Mouse (Mus musculus): ENCODE measurements around the gene Slc38a10. TPM values are rescaled to one million over a fixed set of nuclear protein-coding genes. Genes with fewer than 3 reads are reported as not detected.

Gene Slc38a10
- polyA plus RNA-seq, 1 experiment from 2014 or later, result 77.1 TPM

DNA sequence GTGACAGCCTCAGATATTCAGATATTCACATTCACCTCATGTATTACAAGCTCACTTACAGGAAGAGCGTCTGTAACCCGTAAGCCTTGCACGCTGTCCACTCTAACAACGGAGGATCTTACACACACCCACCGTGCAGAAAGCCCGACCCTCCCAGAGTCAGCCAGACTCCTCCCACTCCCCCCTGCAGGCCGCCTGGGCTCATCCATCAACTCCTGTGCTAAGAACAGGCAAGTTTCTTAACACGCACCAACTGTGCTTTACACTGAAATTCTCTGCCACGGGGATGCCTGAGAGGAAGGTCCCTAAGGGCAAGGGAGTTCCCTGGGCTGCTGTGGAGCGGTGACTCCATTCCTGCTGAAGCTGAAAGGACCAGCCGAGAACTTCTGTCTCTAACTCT lies 81.9 kb downstream of the Slc38a10 start:
- H3K36me3 ChIP-seq (ENCODE audit: control insufficient read depth, insufficient read depth, low read length), result peaks cover 81% of the 10 kb centered on the region
- H3K27ac ChIP-seq (ENCODE audit: low read depth), result no peak overlapping the region
- ATAC-seq (replicated peaks; ENCODE audit: low FRiP score, low TSS enrichment, low read depth), result no peak
- no peak overlapping the region for H3K4me2 ChIP-seq (ENCODE audit: low read length)
- H3K27me3 ChIP-seq (replicated peaks; ENCODE audit: control insufficient read depth, insufficient read depth, low read length), result no peaks in the 10 kb centered on the region
- WGBS, result 24% methylated on average over 11 of the region's 11 CpGs
- no peak for DNase-seq (ENCODE audit: low spot score)
- H3K4me1 ChIP-seq (replicated peaks; ENCODE audit: control insufficient read depth, insufficient read depth, low read length), result peaks cover 4% of the 10 kb centered on the region; the same call in 1 of the 2 replicates
- no peak overlapping the region for H3K9ac ChIP-seq (ENCODE audit: low read length)
- no peaks in the 10 kb centered on the region for H3K9me3 ChIP-seq (ENCODE audit: control insufficient read depth, low read length)
- H3K4me3 ChIP-seq (ENCODE audit: low read depth, low read length), result no peak overlapping the region

DNA sequence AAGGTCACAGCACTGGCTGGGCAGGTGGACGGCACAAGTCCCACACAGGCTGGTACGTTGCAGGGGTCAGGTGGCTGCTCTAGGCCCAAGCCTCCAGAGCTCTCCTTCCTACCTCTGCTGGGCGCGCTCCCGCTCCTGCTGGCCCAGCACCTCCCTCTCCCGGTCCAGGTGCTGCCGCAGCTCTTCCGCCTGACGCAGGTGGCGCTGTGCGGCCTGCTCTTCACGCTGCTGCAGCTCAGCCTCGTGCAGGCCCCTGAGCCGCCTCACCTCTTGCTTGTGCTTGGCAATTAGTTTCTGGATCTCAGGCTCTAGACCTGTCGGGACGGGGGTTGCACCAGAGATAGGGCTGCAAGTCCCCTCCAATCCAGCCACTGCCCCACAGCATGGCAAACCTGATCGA lies 83.3 kb downstream of the Slc38a10 start:
- Histone ChIP-seq H3K27ac (ENCODE audit: low read depth) (no peak overlapping the region), H3K36me3 (ENCODE audit: control insufficient read depth, insufficient read depth, low read length) (peaks cover 81% of the 10 kb centered on the region), H3K27me3 (replicated peaks; ENCODE audit: control insufficient read depth, insufficient read depth, low read length) (no peaks in the 10 kb centered on the region), H3K9ac (ENCODE audit: low read length) (no peak overlapping the region), H3K4me1 (replicated peaks; ENCODE audit: control insufficient read depth, insufficient read depth, low read length) (peaks cover 4% of the 10 kb centered on the region; the same call in 1 of the 2 replicates), H3K4me2 (ENCODE audit: low read length) (no peak overlapping the region), H3K4me3 (ENCODE audit: low read depth, low read length) (no peak overlapping the region), H3K9me3 (ENCODE audit: control insufficient read depth, low read length) (no peaks in the 10 kb centered on the region)
- ATAC-seq (replicated peaks; ENCODE audit: low FRiP score, low TSS enrichment, low read depth) (no peak), DNase-seq (ENCODE audit: low spot score) (no peak)
- 65% methylated on average over 17 of the region's 17 CpGs for WGBS

DNA sequence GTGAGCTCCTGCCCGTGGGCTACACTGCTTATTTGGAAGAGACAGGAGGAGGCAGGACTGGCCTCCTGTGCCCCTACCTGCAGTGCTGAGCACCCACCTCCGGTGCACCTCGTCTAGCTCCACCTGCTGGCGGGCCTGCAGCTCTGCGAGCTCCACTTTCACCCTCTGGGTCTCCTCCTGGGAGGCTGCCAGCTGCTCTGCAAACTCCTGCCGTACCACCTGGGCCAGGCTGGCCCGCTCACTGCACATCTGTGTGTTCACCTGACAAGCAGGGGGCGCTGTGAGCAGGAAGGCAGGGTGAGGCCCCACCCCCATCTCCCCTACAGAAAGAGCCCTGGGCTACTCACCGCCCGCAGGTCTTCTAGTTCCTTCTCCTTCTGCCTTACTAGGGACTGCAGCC lies 85.9 kb downstream of the Slc38a10 start:
- no peaks in the 10 kb centered on the region for H3K9me3 ChIP-seq (ENCODE audit: control insufficient read depth, low read length)
- 27% methylated on average over 10 of the region's 10 CpGs for WGBS
- H3K27me3 ChIP-seq (replicated peaks; ENCODE audit: control insufficient read depth, insufficient read depth, low read length), result no peaks in the 10 kb centered on the region
- no peak overlapping the region for H3K9ac ChIP-seq (ENCODE audit: low read length)
- DNase-seq (ENCODE audit: low spot score) (peak; percentile 77), ATAC-seq (replicated peaks; ENCODE audit: low FRiP score, low TSS enrichment, low read depth) (no peak)
- no peak overlapping the region for H3K4me3 ChIP-seq (ENCODE audit: low read depth, low read length)
- peaks cover 58% of the 10 kb centered on the region for H3K36me3 ChIP-seq (ENCODE audit: control insufficient read depth, insufficient read depth, low read length)
- no peak overlapping the region for H3K27ac ChIP-seq (ENCODE audit: low read depth)
- H3K4me2 ChIP-seq (ENCODE audit: low read length), result no peak overlapping the region
- peaks cover 8% of the 10 kb centered on the region; the same call in 1 of the 2 replicates for H3K4me1 ChIP-seq (replicated peaks; ENCODE audit: control insufficient read depth, insufficient read depth, low read length)

DNA sequence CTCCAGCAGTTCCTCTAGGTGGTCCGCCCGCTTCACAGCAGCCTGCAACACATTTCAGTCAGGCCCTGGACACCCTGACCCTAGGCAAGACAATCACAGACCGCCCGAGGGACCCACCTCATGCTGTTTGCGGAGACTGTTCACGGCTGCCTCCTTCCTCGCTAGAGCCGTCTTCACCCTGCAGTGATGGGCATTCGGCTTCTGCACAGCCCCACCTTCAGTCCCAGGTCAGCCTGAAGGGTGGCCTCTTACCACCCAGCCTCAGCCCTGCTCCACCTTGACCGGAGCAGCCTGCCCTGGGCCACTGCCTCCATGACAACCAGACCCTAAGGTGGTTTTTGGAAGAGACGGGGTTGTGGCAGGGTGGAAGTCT lies 86.5 kb downstream of the Slc38a10 start:
- Histone ChIP-seq H3K4me2 (ENCODE audit: low read length) (no peak overlapping the region), H3K27me3 (replicated peaks; ENCODE audit: control insufficient read depth, insufficient read depth, low read length) (no peaks in the 10 kb centered on the region), H3K27ac (ENCODE audit: low read depth) (no peak overlapping the region), H3K9me3 (ENCODE audit: control insufficient read depth, low read length) (no peaks in the 10 kb centered on the region), H3K36me3 (ENCODE audit: control insufficient read depth, insufficient read depth, low read length) (peaks cover 52% of the 10 kb centered on the region), H3K4me1 (replicated peaks; ENCODE audit: control insufficient read depth, insufficient read depth, low read length) (peaks cover 7% of the 10 kb centered on the region; the same call in 1 of the 2 replicates), H3K4me3 (ENCODE audit: low read depth, low read length) (no peak overlapping the region), H3K9ac (ENCODE audit: low read length) (no peak overlapping the region)
- ATAC-seq (replicated peaks; ENCODE audit: low FRiP score, low TSS enrichment, low read depth) (no peak), DNase-seq (ENCODE audit: low spot score) (no peak)
- 92% methylated on average over 11 of the region's 11 CpGs for WGBS

DNA sequence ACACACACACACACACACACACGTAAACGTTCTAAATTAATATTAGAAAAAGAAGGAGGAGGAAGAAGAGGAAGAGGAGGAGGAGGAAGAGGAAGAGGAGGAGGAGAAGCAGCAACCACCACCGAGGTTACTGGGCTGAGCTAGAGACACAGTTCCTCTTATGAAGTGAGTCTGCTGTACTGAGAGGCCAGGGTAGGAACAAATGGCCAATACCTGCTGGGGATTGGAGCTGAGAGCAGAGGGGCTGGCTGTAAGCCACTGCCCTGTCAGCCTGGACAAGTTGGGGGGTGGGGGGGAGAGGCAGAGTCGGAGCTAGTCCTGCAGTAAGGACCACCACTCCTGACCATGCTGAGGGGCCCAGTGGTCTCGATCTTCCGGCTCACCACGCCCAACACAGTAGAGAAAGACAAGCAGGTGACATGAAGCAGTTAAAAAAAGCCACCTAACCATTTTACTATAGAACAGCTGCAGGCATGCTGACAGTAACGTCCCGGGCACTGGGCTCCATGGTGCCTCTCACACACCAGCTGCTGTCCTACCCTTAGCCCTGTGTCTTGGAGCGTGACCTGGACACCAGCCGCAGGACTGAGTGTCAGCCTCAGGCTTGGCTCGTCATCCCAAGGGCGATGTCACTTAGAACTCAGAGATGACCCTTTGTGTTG lies 87.0 kb downstream of the Slc38a10 start:
- no peak for ATAC-seq (replicated peaks; ENCODE audit: low FRiP score, low TSS enrichment, low read depth)
- H3K4me3 ChIP-seq (ENCODE audit: low read depth, low read length), result no peak overlapping the region
- no peak overlapping the region for H3K4me2 ChIP-seq (ENCODE audit: low read length)
- peaks cover 50% of the 10 kb centered on the region for H3K36me3 ChIP-seq (ENCODE audit: control insufficient read depth, insufficient read depth, low read length)
- H3K27me3 ChIP-seq (replicated peaks; ENCODE audit: control insufficient read depth, insufficient read depth, low read length), result no peaks in the 10 kb centered on the region
- 90% methylated on average over 13 of the region's 13 CpGs for WGBS
- H3K9ac ChIP-seq (ENCODE audit: low read length), result no peak overlapping the region
- DNase-seq (ENCODE audit: low spot score), result no peak
- H3K9me3 ChIP-seq (ENCODE audit: control insufficient read depth, low read length), result no peaks in the 10 kb centered on the region
- H3K4me1 ChIP-seq (replicated peaks; ENCODE audit: control insufficient read depth, insufficient read depth, low read length), result 0 out of 2 replicates have a peak, but pooled peaks cover 4% of the 10 kb centered on the region
- no peak overlapping the region for H3K27ac ChIP-seq (ENCODE audit: low read depth)

DNA sequence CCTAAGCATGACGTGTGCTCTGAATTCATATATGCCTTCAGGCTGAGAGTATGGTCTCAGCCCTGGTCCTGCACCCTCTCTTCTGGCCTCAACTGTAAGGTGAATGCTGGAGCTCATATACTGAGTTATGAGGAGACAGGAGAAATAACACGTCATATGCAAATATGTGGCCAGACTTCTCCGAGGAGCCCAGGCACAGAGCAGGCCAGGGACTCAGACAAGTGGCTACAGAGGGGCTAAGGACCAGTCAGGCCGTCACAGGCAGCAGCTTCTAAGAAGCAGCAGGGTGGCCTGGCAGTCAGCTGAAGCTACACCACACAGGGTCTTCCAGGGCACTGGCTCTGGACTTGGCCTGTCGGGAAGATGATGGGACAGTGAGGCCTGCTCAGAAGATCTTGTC lies 87.8 kb downstream of the Slc38a10 start:
- DNase-seq (ENCODE audit: low spot score) (no peak), ATAC-seq (replicated peaks; ENCODE audit: low FRiP score, low TSS enrichment, low read depth) (no peak)
- Histone ChIP-seq H3K27ac (ENCODE audit: low read depth) (no peak overlapping the region), H3K4me1 (replicated peaks; ENCODE audit: control insufficient read depth, insufficient read depth, low read length) (0 out of 2 replicates have a peak, but pooled peaks cover 4% of the 10 kb centered on the region), H3K4me2 (ENCODE audit: low read length) (no peak overlapping the region), H3K4me3 (ENCODE audit: low read depth, low read length) (no peak overlapping the region), H3K9ac (ENCODE audit: low read length) (no peak overlapping the region), H3K36me3 (ENCODE audit: control insufficient read depth, insufficient read depth, low read length) (peaks cover 49% of the 10 kb centered on the region), H3K9me3 (ENCODE audit: control insufficient read depth, low read length) (no peaks in the 10 kb centered on the region), H3K27me3 (replicated peaks; ENCODE audit: control insufficient read depth, insufficient read depth, low read length) (no peaks in the 10 kb centered on the region)
- WGBS, result 79% methylated on average over 5 of the region's 5 CpGs

DNA sequence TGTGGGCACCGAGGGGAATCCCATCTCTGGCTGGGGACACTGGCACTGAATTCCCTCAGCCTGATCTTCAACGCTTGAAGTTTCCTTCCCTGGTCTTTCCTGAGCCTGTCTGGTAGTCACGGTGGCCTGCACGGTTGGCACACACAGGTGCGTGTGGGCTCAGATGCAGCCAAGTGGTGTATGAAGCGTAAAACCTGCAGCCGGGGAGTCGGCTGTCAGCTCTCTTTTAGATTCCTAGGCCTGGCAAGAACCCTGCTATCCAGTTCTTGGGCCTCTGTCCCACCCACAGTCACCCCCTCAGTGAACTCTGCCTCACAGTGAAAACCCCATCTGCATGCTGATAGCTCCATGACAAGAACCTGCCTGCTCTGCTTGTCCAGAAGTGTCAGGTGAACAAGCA lies 90.5 kb downstream of the Slc38a10 start:
- no peaks in the 10 kb centered on the region for H3K27me3 ChIP-seq (replicated peaks; ENCODE audit: control insufficient read depth, insufficient read depth, low read length)
- H3K36me3 ChIP-seq (ENCODE audit: control insufficient read depth, insufficient read depth, low read length), result peaks cover 24% of the 10 kb centered on the region
- no peaks in the 10 kb centered on the region for H3K9me3 ChIP-seq (ENCODE audit: control insufficient read depth, low read length)
- WGBS, result 76% methylated on average over 8 of the region's 8 CpGs
- no peak overlapping the region for H3K4me2 ChIP-seq (ENCODE audit: low read length)
- ATAC-seq (replicated peaks; ENCODE audit: low FRiP score, low TSS enrichment, low read depth) (no peak), DNase-seq (ENCODE audit: low spot score) (no peak)
- H3K4me1 ChIP-seq (replicated peaks; ENCODE audit: control insufficient read depth, insufficient read depth, low read length), result 0 out of 2 replicates have a peak, but pooled peaks cover 4% of the 10 kb centered on the region
- H3K27ac ChIP-seq (ENCODE audit: low read depth), result no peak overlapping the region
- no peak overlapping the region for H3K9ac ChIP-seq (ENCODE audit: low read length)
- no peak overlapping the region for H3K4me3 ChIP-seq (ENCODE audit: low read depth, low read length)

DNA sequence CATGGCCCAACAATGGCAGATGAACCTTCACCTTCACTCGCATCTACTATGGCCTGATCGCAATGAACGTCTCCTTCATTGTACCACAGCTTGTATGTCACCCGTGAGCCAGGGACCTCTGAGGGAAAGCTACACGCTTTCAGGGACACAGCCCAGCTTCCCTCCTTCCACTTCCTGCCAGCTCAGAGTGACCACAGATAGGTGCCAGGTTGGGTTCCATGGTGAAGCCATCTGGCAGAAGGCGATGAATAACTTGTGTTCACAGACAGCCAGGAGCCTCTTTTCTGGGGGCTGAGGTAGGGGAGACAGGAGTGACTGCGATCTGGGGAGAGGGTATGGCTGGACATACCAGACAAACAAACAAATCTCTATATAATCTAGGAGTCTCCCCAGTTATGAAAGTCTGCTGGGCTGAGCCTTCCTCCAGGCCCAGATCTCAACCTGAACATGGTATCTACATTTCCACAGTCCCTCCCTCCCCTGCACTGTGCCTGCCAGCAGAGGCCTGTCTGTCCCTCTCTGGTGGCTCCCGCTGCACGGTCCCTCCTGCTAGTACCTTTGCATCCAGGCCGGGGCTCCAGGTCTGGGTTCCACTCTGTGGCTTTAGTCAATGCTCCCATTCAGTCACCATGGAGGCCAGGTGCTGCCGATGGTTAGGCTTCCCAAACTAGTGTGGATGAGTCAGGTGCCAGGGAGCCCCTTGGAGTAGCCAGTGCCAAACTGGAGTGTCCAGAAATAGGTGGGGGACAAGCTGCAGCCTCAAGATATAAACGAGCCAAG lies 95.0 kb downstream of the Slc38a10 start:
- Histone ChIP-seq H3K4me2 (ENCODE audit: low read length) (no peak overlapping the region), H3K36me3 (ENCODE audit: control insufficient read depth, insufficient read depth, low read length) (no peaks in the 10 kb centered on the region), H3K27me3 (replicated peaks; ENCODE audit: control insufficient read depth, insufficient read depth, low read length) (no peaks in the 10 kb centered on the region), H3K27ac (ENCODE audit: low read depth) (no peak overlapping the region), H3K4me3 (ENCODE audit: low read depth, low read length) (no peak overlapping the region), H3K9me3 (ENCODE audit: control insufficient read depth, low read length) (no peaks in the 10 kb centered on the region), H3K9ac (ENCODE audit: low read length) (no peak overlapping the region), H3K4me1 (replicated peaks; ENCODE audit: control insufficient read depth, insufficient read depth, low read length) (peaks cover 15% of the 10 kb centered on the region)
- WGBS, result 81% methylated on average over 12 of the region's 12 CpGs
- DNase-seq (ENCODE audit: low spot score) (no peak), ATAC-seq (replicated peaks; ENCODE audit: low FRiP score, low TSS enrichment, low read depth) (no peak)

Data from intestine, embryonic 14.5 days (tissue).